Mouse (Mus musculus) left cerebral cortex, adult 9 months (tissue): ENCODE results near the gene Pax4.

ENCODE experiments used
- DNase-seq, 2 experiments: peaks; one replicate each; pipeline ENCODE4 v3.0.0; 2022; ENCODE audit warnings: low spot score in 2 of 2

Pax4 gene

DNA sequence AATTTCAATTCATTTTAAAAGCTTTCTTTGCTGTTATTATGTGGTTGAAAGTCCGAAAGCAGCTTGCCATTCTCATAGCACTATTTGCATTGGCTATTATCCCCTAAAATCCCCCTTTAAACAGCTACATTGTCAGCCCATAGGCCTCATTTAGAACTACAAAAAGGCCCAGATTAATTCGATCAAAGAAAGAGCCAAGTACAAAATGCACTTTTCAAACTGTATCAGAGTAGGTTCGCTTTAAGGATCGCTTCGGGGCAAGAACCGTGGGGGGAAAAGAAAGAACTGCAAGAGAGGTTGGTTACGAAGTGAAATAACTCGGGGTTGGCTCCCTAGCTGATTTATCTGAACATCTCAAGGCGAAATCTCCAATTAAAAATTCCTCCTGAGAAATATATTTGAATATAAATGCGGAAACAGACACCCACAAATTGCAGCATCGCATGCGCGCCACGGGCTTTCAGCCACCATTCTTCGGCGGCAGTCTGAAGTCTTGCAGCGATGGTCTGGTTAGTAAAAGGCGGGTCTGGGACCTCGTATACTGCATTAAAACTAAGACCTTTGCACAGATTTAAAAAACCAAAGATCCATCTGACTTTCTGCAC is 52.2 kb downstream of the Pax4 start:
- no peak for DNase-seq

DNA sequence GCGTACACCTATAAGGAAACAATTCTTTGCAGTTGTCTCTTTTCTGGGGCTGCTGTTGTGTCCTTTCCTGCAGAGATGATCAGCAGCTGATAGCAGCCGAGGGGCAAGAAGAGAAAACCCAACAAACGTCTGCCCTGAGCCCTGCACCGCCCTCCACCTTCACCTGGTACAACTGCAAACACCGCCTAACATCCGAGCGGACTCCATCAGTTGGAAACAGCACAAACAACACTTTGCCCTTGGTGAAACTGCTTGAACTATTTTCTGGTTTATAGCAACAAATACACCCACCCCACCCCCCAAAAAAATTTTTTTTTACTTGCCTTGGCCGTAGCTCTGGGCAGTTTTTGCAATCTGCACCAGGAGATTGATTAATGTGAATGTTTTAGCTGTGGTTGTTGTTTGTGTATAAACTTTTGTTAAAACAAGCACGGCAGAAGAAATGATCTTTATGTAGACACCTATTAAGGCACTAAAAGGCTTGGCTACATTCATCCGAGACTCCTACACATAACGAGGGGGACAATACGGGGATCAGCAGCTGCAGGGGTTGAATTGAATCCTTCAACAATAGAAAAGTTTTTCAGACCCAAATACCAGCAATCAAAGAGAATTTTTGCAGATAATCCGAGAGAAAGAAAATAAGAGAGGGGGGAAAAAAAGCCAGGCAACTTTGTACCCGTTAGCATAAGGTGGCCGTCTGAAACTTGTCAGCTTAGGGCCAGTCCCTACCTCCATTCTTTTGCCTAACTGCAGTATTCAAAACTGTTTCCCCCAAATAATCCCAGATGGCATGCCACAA is 52.9 kb downstream of the Pax4 start:
- DNase-seq = no peak
